Mouse (Mus musculus) neural tube, embryonic 12.5 days (tissue): ENCODE results near the gene 9930021J03Rik. TPM values are rescaled to one million over a fixed set of nuclear protein-coding genes. Genes with fewer than 3 reads are reported as not detected.
A peak's percentile ranks its signal among the peaks of the same experiment; 100 is the strongest.

Source experiments
- ATAC-seq: fragments of 200-750 bp; cut with Nextera tagmentation; 2 replicates; pipeline ENCODE4 v1.8.0; 2017; ENCODE audit warnings: low read depth, mild to moderate bottlenecking, moderate TSS enrichment, moderate library complexity; ENCODE audit not compliant: low FRiP score
- H3K27ac ChIP-seq: fragments of 300-500 bp; sonication (generic); 2 replicates; pipeline ENCODE4 v1.5.1; 2016
- H3K27me3 ChIP-seq: fragments of 300-500 bp; sonication (generic); replicated peaks from 2 replicates; pipeline ENCODE4 v1.6.1; 2016; ENCODE audit warnings: mild to moderate bottlenecking
- H3K36me3 ChIP-seq: fragments of 300-500 bp; sonication (generic); 2 replicates; pipeline ENCODE4 v1.6.1; 2016; ENCODE audit warnings: mild to moderate bottlenecking
- H3K4me1 ChIP-seq: fragments of 300-500 bp; sonication (generic); 2 replicates; pipeline ENCODE4 v1.6.1; 2016
- H3K4me2 ChIP-seq: fragments of 300-500 bp; sonication (generic); replicated peaks from 2 replicates; pipeline ENCODE4 v1.6.1; 2016; ENCODE audit warnings: mild to moderate bottlenecking
- H3K4me3 ChIP-seq: fragments of 300-500 bp; sonication (generic); 2 replicates; pipeline ENCODE4 v1.5.1; 2016
- H3K9ac ChIP-seq: fragments of 300-500 bp; sonication (generic); 2 replicates; pipeline ENCODE4 v1.6.1; 2016; ENCODE audit warnings: mild to moderate bottlenecking
- H3K9me3 ChIP-seq: fragments of 300-500 bp; sonication (generic); 2 replicates; pipeline ENCODE4 v1.6.1; 2016; ENCODE audit warnings: mild to moderate bottlenecking
- WGBS: fragments of 180-500 bp; shearing (Covaris S2); methylation state at CpG from one replicate; pipeline ENCODE4 v1.1.7; 2016; 5-methylcytosine and 5-hydroxymethylcytosine counted together
- polyA plus RNA-seq: library from polyadenylated mRNA; unstranded; fragments of >200 nt; fragmentation: Nextera tagmentation; extraction: Ambion mirVana; gene quantifications from 2 replicates; pipeline ENCODE4 v1.2.1, GENCODE M21; 2016

The 9930021J03Rik gene
- polyA plus RNA-seq, result 7.4 and 8.3 TPM in 2 replicates

DNA sequence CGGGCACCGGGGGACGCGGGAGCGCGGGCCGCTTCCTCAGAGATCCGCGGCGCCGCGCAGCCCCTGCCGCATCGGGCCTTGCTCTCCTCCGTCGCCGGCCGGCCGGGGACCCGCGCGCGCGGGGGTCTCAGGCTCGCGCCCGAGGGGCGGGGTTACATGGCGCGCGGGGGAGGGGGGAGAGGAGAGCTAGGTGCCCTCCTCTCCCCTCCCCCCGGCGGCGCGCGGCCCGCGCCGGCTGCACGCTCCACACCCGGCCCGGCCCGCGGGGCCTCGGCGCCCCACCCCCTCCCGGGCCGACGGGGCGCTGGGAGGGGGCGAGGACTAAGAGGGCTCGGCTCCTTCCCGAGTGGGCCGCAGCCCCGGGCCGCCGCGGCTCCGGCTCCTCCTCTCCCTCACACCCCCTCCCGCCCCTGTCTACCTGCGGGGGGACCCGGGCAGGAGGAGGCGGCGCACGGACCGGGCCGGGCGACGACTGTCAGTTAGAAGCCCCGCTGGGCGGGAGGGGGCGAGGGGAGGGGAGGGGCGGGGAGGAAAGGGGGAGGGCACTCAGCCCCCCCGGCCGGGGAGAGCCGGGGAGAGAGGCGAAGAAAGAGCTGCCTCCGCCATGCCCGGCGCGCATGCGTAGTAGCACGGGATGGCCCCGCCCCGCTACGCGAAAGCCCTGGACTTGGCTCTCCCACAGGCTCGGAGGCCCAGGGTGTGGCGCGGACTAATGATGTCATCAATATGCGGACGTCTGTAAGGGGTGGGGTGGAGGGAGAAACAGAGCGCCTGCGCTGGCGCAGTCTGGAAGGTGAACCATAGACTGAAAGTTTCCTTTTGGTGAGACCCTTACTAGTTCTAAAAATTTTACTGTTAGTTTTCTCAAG, at the start of gene 9930021J03Rik:
Gene 9930021J03Rik, minus strand, starts transcription at position 73 of the 869 bp plus-strand sequence.
- WGBS, result under 1% methylated on average over 63 of the region's 95 CpGs
- peak; percentile 93 for ATAC-seq
- peak within 1 kb of the TSS; percentile 96 for H3K27ac ChIP-seq
- peaks cover 23% of the 10 kb centered on the region for H3K36me3 ChIP-seq
- no peaks in the 10 kb centered on the region for H3K9me3 ChIP-seq
- peaks cover 15% of the 10 kb centered on the region for H3K4me1 ChIP-seq
- peak within 1 kb of the TSS; percentile 97 for H3K4me2 ChIP-seq
- H3K9ac ChIP-seq, result peak within 1 kb of the TSS; percentile 93
- H3K4me3 ChIP-seq, result peak within 1 kb of the TSS; percentile 97
- no peaks in the 10 kb centered on the region for H3K27me3 ChIP-seq

DNA sequence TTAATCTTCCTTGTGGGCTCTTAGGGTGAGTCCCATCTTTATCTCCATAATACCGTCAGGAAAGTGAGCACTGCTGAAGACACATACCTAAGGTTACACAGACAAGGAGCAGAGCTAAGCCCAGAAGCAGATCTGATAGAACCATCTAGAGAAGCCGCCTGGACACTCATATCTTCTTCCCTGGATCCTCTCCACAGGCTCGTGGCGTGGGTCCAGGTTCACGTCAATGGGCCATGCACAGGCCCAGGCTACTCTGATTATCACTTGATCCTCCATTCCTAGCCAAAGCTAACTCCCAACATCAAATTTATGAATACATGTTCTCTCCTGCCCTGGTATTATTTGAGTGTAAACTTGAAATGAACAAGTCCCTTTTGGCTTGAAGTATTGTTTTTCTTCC, 47.9 kb upstream of the 9930021J03Rik start:
- H3K36me3 ChIP-seq, result no peaks in the 10 kb centered on the region
- no peaks in the 10 kb centered on the region for H3K27me3 ChIP-seq
- no peak overlapping the region for H3K27ac ChIP-seq
- WGBS, result 91% methylated on average over 5 of the region's 5 CpGs
- no peak overlapping the region for H3K4me3 ChIP-seq
- ATAC-seq, result no peak
- no peak overlapping the region for H3K9ac ChIP-seq
- no peak overlapping the region for H3K4me2 ChIP-seq
- H3K9me3 ChIP-seq, result no peaks in the 10 kb centered on the region
- no peaks in the 10 kb centered on the region for H3K4me1 ChIP-seq

DNA sequence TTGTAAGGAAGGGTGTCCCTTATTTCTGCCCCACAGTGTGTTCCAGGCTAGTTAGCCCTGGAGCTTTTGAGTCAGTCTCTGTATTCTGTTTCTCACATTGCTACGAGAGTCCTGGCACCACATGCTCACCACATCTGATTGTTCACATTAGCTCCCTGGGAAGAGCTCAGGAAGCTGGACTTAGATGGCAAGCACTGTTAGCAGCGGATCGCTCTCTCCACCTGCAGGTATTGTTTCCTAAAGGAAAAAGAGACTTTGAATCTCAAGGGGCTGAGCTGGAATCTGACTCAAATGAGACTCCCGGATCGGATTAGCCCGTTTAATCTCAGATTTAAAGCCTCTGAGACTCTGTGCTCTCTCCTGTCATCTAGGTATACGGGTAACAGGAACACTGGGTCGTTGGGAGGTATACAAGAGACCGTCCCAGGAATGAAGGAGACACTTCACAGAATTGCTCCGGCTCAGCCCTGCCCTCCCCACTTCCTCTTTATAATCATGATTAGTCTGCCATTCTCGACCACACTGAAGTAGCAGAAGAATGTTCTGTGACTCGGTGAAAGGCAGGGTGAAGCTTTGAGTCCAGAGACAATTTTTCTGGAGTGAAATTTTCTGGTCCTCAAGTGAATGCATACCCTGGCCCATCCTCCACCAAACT, 45.4 kb upstream of the 9930021J03Rik start:
- WGBS, result 70% methylated on average over 12 of the region's 12 CpGs
- no peaks in the 10 kb centered on the region for H3K4me1 ChIP-seq
- H3K27me3 ChIP-seq, result no peaks in the 10 kb centered on the region
- H3K9me3 ChIP-seq, result no peaks in the 10 kb centered on the region
- H3K4me3 ChIP-seq, result no peak overlapping the region
- H3K36me3 ChIP-seq, result no peaks in the 10 kb centered on the region
- no peak overlapping the region for H3K27ac ChIP-seq
- ATAC-seq, result no peak
- no peak overlapping the region for H3K9ac ChIP-seq
- H3K4me2 ChIP-seq, result no peak overlapping the region

GRCm38 (mm10) chr19:29849924-29850551, 44.2 kb upstream of the 9930021J03Rik start:
- 81% methylated on average over 11 of the region's 11 CpGs for WGBS

DNA sequence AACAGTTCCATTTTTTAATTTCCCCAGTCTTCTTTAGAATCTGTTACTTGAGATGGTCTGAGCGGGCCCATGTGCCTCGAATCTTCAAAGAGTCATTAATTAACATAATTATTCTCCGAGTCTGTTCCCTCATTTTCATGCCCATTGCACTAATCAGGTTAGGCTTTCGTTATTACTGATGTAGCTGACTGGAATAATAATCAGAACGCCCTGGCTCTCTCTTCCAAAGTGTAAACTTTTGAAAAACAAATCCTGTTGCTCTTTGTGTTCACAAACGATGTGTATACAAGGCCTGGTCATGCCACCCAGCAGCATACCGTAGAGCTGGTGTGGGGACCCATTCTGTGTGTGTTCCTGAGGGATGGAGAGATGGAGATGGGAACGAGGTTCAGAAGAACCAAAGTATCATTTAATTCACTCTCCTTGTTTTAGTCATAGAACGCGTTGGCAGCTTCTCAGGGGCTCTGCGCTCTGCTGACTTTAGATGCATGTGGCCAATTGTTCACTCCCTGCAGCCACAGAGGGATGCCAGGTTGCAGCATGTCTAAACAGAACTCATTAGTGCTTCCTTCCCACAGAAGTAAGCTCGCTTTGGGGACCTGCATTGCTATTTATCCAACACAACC, 38.4 kb upstream of the 9930021J03Rik start:
- WGBS, result 47% methylated on average over 12 of the region's 12 CpGs
- H3K4me1 ChIP-seq, result peaks cover 6% of the 10 kb centered on the region; the same call in 1 of the 2 replicates
- no peaks in the 10 kb centered on the region for H3K36me3 ChIP-seq
- ATAC-seq, result peak; percentile 78
- no peak overlapping the region for H3K9ac ChIP-seq
- H3K27ac ChIP-seq, result no peak overlapping the region
- H3K27me3 ChIP-seq, result no peaks in the 10 kb centered on the region
- 0 out of 2 replicates have a peak overlapping the region, but pooled peaks have one; percentile 17 for H3K4me2 ChIP-seq
- no peaks in the 10 kb centered on the region for H3K9me3 ChIP-seq
- H3K4me3 ChIP-seq, result no peak overlapping the region

More at GRCm38 (mm10) chr19:29849924-29850551, 44.2 kb upstream of the 9930021J03Rik start:
- Histone ChIP-seq H3K27ac (no peak overlapping the region), H3K4me3 (no peak overlapping the region), H3K4me2 (no peak overlapping the region), H3K27me3 (no peaks in the 10 kb centered on the region), H3K36me3 (no peaks in the 10 kb centered on the region), H3K9me3 (no peaks in the 10 kb centered on the region), H3K9ac (no peak overlapping the region), H3K4me1 (no peaks in the 10 kb centered on the region)
- ATAC-seq, result no peak

DNA sequence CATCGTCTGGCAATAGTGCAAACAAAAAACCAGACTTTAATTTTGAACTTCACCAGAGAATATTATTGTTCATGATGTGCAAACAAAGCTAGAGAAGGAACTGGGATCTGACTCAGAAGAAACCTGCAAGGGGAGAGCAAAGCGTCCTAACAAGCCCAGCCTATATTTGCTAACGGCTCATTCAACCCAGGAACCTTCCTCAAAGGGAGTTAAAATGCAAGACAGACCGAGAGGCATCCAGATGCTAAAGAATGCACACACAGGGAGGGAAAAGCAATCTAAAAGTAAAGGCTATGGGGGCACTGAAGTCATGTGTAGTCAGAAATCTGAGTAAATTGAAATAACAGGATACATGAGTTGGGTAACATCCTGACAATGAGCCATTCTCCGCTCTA, 37.8 kb upstream of the 9930021J03Rik start:
- H3K4me1 ChIP-seq, result peaks cover 6% of the 10 kb centered on the region; the same call in 1 of the 2 replicates
- H3K27ac ChIP-seq, result no peak overlapping the region
- 0 out of 2 replicates have a peak overlapping the region, but pooled peaks have one; percentile 17 for H3K4me2 ChIP-seq
- H3K27me3 ChIP-seq, result no peaks in the 10 kb centered on the region
- H3K9ac ChIP-seq, result no peak overlapping the region
- 47% methylated on average over 5 of the region's 5 CpGs for WGBS
- H3K4me3 ChIP-seq, result no peak overlapping the region
- H3K9me3 ChIP-seq, result no peaks in the 10 kb centered on the region
- ATAC-seq, result peak; percentile 47
- no peaks in the 10 kb centered on the region for H3K36me3 ChIP-seq

DNA sequence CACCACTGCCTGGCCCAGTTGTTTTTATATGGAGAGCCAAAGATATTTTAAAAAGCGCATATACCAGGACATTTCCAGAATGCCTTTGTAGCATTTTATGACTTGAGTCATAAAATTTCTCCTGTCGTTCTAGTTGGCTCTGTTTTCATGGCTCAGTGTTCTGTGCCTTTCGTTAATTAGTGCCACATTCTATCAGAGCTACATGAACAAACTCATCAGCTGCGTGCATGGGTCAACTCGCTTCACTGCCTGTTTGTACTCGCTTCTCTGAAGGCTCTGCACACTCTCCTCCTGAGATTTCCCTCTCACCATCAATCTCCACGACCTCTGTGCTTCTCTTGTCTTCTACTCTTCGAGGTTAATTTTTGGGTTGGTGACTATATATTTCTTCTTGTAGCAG, 37.2 kb upstream of the 9930021J03Rik start:
- Histone ChIP-seq H3K27me3 (no peaks in the 10 kb centered on the region), H3K27ac (no peak overlapping the region)
- 64% methylated on average over 8 of the region's 8 CpGs for WGBS

GRCm38 (mm10) chr19:29840642-29841041, 34.9 kb upstream of the 9930021J03Rik start:
- H3K4me3 ChIP-seq, result no peak overlapping the region
- WGBS, result 90% methylated on average over 4 of the region's 4 CpGs
- H3K4me1 ChIP-seq, result peaks cover 6% of the 10 kb centered on the region; the same call in 1 of the 2 replicates
- H3K9ac ChIP-seq, result no peak overlapping the region
- no peaks in the 10 kb centered on the region for H3K27me3 ChIP-seq
- H3K27ac ChIP-seq, result no peak overlapping the region
- H3K4me2 ChIP-seq, result no peak overlapping the region
- no peak for ATAC-seq
- no peaks in the 10 kb centered on the region for H3K36me3 ChIP-seq
- H3K9me3 ChIP-seq, result no peaks in the 10 kb centered on the region

More for the DNA sequence above, 37.2 kb upstream of the 9930021J03Rik start:
- Histone ChIP-seq H3K4me1 (peaks cover 6% of the 10 kb centered on the region; the same call in 1 of the 2 replicates), H3K9me3 (no peaks in the 10 kb centered on the region), H3K4me3 (no peak overlapping the region), H3K36me3 (no peaks in the 10 kb centered on the region), H3K9ac (no peak overlapping the region), H3K4me2 (no peak overlapping the region)
- no peak for ATAC-seq

- ATAC-seq, result no peak
- WGBS, result 76% methylated on average over 3 of the region's 3 CpGs
- Histone ChIP-seq H3K9ac (no peak overlapping the region), H3K9me3 (no peaks in the 10 kb centered on the region), H3K27ac (no peak overlapping the region), H3K4me3 (no peak overlapping the region), H3K27me3 (no peaks in the 10 kb centered on the region), H3K4me1 (no peaks in the 10 kb centered on the region), H3K36me3 (no peaks in the 10 kb centered on the region), H3K4me2 (no peak overlapping the region)
Measured at GRCm38 (mm10) chr19:29838636-29839135, 32.9 kb upstream of the 9930021J03Rik start.

GRCm38 (mm10) chr19:29838171-29838570, 32.4 kb upstream of the 9930021J03Rik start:
- WGBS, result 53% methylated on average over 1 of the region's 1 CpGs
- Histone ChIP-seq H3K4me2 (no peak overlapping the region), H3K9me3 (no peaks in the 10 kb centered on the region), H3K27me3 (no peaks in the 10 kb centered on the region), H3K4me1 (no peaks in the 10 kb centered on the region), H3K9ac (no peak overlapping the region), H3K4me3 (no peak overlapping the region), H3K36me3 (no peaks in the 10 kb centered on the region), H3K27ac (no peak overlapping the region)
- ATAC-seq, result no peak

- Histone ChIP-seq H3K9me3 (no peaks in the 10 kb centered on the region), H3K4me2 (no peak overlapping the region), H3K36me3 (no peaks in the 10 kb centered on the region), H3K9ac (no peak overlapping the region), H3K27me3 (no peaks in the 10 kb centered on the region), H3K27ac (no peak overlapping the region), H3K4me1 (no peaks in the 10 kb centered on the region), H3K4me3 (no peak overlapping the region)
- ATAC-seq, result no peak
- 69% methylated on average over 3 of the region's 3 CpGs for WGBS
Measured at GRCm38 (mm10) chr19:29835364-29836034, 29.7 kb upstream of the 9930021J03Rik start.
